Mouse (Mus musculus) heart, adult 8-10 months (tissue): ENCODE data around the gene Plk5. TPM values are rescaled to one million over a fixed set of nuclear protein-coding genes. Genes with fewer than 3 reads are reported as not detected.

ENCODE experiments used
- DNase-seq: peaks from one replicate; pipeline ENCODE4 v3.0.0; 2022; ENCODE audit warnings: low spot score
- total RNA-seq, 4 experiments: library from RNA; stranded (reverse); gene quantifications; 2 replicates each; pipeline ENCODE4 v1.2.4; 2022

Plk5 gene
- total RNA-seq, 4 experiments from 2014 or later, result 0.91 to 1.3 (median 1.1) TPM

- DNase-seq, result no peak
Observed at GRCm38 (mm10) chr10:80356737-80357136, 478 bp downstream of the Plk5 start.

DNA sequence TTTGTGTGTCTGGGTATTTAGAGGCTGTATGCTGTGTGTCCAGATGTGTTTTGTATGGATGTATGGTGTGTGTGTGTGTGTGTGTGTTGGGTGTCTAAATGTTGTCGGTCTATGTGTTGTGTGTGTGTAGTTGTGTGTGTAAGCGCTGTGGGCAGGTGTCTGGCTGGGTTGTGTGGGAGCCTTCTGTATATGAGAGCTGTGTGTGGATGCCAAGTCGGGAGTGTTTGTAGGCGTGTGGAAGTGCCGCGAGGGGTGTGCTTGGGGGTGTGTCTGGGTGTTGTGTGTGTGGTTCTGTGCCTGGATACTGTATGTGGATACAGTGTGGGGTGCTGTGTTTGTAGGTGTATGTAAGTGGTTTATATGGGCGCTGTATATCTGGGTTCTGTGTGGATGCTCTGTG, 1.1 kb downstream of the Plk5 start:
- DNase-seq, result no peak

DNA sequence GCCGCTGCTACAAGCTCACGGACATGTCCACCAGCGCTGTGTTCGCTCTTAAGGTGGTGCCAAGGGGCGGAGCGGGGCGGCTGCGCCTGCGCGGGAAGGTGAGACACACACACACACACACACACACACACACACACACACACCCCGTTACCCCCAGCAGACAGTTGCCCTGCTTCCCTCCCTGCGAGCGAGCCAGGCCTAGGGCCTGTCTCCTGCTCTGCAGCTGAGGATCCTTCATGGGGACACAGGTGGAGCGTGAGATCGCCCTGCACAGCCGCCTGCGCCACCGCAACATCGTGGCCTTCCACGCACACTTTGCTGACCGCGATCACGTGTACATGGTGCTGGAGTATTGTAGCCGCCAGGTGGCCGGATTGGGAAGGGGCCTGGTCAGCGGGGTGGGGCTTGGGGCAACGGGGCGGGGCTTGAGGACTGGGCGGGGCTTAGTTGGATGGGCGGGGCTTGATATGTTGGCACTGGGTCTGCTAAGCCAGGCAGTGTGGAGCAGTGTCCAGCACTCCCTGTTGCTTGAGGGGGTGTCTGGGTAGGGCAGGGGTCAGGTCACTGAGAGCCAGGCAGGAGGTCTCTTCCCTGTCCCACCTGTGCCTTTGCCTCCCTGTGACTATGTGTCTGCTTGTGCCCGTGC, 1.9 kb downstream of the Plk5 start:
- DNase-seq, result no peak

DNA sequence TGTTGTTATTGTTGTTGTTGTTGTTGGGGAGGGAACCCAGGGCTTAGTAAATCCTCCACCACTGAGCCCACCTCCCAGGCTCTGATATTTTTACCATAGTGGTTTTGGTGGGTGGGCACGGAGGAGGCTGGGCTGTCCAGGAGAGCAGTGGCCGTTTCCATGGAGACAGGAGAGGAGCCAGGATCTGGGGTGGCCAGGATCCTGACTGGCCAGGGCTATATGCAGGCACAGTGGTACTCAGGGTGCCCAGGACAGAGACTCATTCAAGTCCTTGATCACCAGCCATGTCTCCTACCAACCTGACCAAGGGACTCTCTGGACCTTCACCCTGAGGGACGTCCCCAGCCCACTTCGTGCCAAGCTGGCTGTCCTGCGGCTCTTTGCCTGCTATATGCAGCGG, 7.5 kb downstream of the Plk5 start:
- DNase-seq, result no peak

- no peak for DNase-seq
Observed at GRCm38 (mm10) chr10:80365736-80366135, 9.5 kb downstream of the Plk5 start.

GRCm38 (mm10) chr10:80367954-80368353, 11.7 kb downstream of the Plk5 start:
- no peak for DNase-seq

DNA sequence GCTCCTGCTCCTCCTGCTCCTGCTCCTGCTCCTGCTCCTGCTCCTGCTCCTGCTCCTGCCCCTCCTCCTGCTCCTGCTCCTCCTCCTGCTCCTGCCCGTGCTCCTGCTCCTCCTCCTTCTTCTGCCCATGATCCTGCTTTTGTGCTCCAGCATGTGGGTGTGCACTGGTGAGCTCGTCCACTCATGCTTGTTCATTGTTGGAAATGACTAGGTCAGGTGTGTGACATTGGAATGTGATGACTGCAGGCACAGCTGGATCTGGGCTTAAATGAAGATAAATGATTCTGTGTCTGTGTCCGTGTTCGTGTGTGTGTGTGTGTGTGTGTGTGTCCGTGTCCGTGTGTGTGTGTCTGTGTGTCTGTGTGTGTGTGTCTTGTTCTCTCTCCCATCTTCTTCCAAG, 12.1 kb downstream of the Plk5 start:
- DNase-seq, result no peak

DNA sequence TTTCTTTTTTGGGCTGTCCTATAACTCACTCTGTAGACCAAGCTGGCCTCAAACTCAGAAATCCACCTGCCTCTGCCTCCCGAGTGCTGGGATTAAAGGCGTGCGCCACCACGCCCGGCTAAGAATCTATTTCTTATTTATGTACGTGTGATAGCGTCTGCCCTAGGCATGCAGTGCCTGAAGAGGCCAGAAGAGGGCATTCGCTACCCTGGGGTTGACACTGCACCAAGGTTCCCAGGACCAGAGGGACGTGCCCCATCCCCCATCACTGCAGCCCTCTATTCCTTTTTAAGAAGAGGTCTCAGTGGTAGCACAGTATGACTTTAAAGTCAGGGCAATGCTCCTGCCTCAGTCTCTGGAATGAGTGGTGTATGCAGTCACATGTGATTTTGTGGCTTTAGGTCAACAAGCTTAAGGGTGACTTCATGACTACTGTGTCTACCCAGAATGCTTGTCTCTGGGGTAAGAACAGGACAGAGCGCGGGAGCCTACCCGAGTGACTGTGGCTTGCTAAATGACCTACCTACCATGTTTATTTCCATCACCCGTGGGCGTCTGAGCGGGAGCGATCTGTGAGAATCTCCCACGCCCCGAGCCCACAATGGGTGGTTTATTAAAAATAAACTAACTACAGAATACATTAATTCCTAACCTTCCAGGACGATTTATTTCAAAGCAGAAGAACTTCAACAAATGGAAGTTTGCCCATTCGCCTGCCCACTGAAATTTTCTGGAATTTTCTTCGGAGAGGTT, 13.9 kb downstream of the Plk5 start:
- DNase-seq, result no peak

GRCm38 (mm10) chr10:80371411-80371966, 15.2 kb downstream of the Plk5 start:
- no peak for DNase-seq

DNA sequence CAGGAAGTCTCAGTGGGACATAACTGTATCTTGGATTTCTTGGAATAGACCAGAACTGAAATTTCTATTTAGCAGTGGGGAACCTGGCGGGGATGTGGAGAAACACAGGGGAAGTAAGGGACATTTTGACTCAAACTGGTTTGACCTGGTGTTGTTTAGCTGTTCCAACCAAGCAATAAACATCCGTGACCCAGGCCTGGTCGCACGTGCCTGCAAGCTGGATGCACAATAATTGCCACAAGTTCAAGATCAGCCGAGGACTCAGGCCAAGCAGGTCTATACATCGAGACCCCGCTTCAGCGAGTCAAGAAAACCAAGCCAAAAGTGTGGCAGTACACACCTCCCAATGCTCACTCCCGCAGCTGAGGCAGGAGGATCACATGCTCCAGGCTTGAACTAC, 15.7 kb downstream of the Plk5 start:
- no peak for DNase-seq

GRCm38 (mm10) chr10:80372706-80373105, 16.4 kb downstream of the Plk5 start:
- DNase-seq, result no peak

DNA sequence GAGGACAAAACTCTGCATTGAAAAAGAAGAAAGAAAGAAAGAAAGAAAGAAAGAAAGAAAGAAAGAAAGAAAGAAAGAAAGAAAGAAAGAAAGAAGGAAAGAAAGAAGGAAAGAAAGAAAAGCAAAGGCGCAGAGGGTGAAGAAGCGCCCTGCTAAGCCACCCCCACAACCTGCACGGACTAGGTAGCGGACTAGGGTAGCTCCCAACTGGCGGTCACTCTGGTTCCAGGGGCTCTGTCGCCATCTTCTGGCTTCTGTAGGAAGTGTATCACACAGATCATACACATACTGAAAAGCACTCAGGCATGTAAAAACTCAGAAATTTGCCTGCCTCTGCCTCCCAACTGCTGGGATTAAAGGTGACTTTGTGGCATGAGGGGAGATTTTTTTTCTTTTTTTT, 17.8 kb downstream of the Plk5 start:
- DNase-seq, result peak; percentile 67

- DNase-seq, result peak; percentile 85
Observed at GRCm38 (mm10) chr10:80376160-80376559, 19.9 kb downstream of the Plk5 start.

- no peak for DNase-seq
Observed at GRCm38 (mm10) chr10:80377716-80378115, 21.5 kb downstream of the Plk5 start.

GRCm38 (mm10) chr10:80382641-80383365, 26.5 kb downstream of the Plk5 start:
- DNase-seq, result no peak

DNA sequence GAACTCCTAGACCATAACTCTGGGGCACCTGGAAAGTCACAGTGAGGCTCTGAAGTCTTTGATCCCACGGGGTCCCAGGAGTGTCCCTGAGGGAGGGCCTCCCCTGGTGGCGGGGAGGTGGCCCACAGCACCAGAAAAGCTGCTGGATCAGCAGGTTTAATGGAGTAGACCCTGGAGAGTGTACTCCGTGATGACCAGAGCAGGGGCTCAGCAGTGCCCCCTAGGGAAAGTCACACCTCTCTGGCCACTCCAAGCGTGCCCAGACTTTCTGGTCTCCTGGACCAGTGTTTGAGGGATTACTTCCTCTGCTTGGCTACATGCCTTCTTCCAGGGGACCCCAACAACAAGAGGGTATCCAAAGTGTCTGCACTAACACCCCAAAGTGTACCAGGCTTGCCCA, 27.2 kb downstream of the Plk5 start:
- DNase-seq, result no peak

DNA sequence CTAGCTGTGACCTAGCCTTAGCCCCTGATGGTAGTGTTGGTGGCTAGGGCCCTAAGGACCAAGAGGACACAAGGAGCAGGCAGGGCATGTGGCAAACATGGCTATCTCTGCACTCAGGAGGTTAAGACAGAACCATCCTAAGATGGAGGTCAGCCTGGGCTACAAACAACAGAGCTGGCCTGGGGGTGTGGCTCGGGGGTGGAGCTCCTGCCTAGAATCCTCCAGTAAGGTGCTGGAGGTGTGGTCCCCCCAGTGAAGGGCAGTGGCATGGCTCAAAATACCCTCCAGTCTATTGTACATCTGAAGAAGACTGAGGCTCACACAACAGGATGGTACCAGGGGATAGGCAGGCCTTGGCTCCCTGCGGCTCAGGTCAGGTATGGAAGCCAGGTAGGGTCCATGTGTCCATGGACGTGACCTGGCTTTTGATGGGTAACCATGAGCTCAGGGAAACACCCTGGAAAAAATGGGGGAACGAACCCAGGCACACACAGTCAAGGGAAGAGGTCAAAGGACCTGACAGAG, 27.9 kb downstream of the Plk5 start:
- DNase-seq, result no peak

DNA sequence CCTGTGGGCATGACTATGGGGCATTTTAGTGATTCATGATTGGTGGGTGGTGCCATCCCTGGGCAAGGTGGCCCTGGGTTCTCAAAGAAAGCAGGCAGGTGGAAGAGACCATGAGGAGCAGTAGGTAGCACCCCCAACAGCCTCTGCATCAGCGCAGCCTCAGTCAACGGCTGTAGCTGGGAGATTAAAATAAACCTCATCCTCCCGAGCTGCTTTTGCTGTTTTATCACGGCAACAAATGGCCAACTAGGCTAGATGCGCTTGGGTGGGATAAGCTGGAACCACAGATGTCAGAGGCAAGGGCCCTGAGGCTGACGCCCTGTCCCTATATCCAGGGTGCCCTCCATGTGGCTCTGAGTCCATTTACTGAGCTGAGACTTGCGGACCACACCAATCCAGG, 28.4 kb downstream of the Plk5 start:
- DNase-seq, result no peak

DNA sequence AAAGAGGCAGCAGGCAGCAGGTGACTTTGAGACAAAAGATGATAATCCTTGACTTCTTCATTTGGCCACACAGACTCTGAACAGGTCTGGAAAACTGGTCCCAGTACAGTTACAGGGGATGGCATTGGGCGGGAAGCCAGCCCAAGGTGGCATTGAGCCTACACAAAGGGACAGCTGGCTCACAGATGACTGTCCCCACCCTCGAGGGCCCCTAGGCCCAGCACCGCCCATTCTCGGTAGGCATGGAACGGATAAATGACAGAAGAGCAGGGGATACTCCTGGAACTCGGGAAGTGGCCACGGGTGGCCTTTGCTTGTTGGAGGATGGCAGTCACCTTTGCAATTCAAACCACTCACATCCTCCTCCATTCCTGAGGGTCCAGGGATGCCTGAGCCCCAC, 29.1 kb downstream of the Plk5 start:
- no peak for DNase-seq

DNA sequence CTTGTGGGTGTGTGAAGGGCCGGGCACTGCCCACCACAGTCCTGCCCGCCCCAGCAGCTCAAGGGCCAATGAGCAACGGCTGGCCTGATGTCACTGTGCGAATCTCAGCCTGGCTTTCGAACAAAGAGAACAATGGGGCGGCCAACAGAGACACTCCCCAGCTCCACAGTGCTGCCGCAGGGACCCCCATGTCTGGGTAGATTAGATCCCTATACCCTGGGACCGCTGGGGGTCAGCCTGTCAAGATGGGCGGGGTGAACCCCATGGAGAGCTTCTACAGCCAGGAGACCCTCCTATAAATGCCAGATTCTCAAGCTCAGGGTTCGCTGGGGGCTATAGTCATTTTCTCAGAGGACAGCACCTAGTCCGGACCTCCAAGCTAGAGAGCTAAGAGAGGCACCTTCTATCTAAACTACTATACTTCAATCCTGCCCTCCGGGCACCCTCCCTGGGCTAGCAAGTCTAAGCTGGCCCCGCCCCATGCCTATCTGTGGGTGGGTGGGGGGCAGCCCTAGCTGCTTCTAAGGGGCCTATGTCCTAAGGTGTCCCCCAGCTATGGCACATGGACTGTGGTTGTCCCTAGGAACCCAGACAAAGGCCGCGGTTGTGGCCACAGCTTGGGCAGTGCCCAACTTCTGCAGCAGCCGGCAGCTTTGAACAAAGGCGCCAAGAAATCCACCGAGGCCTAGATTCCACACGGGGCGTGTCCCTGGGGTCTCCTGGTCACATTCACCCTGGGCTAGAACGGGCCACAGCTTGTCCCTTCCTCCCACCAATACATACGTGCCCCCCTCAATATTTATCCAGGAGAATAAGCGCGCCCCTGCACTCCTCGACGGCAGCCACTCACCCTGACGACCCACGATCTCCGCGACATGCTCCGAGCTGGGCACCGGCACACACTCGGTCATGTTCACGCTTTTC, 29.8 kb downstream of the Plk5 start:
- no peak for DNase-seq
